Mouse (Mus musculus) embryonic facial prominence, embryonic 14.5 days (tissue): ENCODE results near the gene Obox5. TPM values are rescaled to one million over a fixed set of nuclear protein-coding genes. Genes with fewer than 3 reads are reported as not detected.
"Not testable (repeated sequence)": the region's sequence is repeated elsewhere in the genome, so short reads cannot be mapped to it uniquely, and the experiment has no call there.

Source experiments
- ATAC-seq: fragments of 200-750 bp; cut with Nextera tagmentation; 2 replicates; pipeline ENCODE4 v1.8.0; 2017; ENCODE audit warnings: low read depth, moderate number of reproducible peaks, moderate TSS enrichment
- DNase-seq: peaks from one replicate; pipeline ENCODE4 v3.0.0-alpha.2; 2015; ENCODE audit warnings: low spot score
- H3K27ac ChIP-seq: fragments of 300-500 bp; sonication (generic); replicated peaks from 2 replicates; pipeline ENCODE4 v1.5.1; 2014; ENCODE audit warnings: low read depth, mild to moderate bottlenecking, low read length, moderate library complexity
- H3K27me3 ChIP-seq: fragments of 300-500 bp; sonication (generic); replicated peaks from 2 replicates; pipeline ENCODE4 v1.6.1; 2014; ENCODE audit warnings: low read length; ENCODE audit not compliant: control insufficient read depth, insufficient read depth
- H3K36me3 ChIP-seq: fragments of 300-500 bp; sonication (generic); 2 replicates; pipeline ENCODE4 v1.6.1; 2014; ENCODE audit warnings: low read length, mixed read lengths; ENCODE audit not compliant: control insufficient read depth, insufficient read depth
- H3K4me1 ChIP-seq: fragments of 300-500 bp; sonication (generic); 2 replicates; pipeline ENCODE4 v1.6.1; 2014; ENCODE audit warnings: antibody characterized with exemption, low read length; ENCODE audit not compliant: control insufficient read depth, insufficient read depth
- H3K4me2 ChIP-seq: fragments of 300-500 bp; sonication (generic); 2 replicates; pipeline ENCODE4 v1.6.1; 2014; ENCODE audit warnings: low read depth, mild to moderate bottlenecking, low read length, moderate library complexity, mixed read lengths
- H3K4me3 ChIP-seq: fragments of 300-500 bp; sonication (generic); 2 replicates; pipeline ENCODE4 v1.5.1; 2014; ENCODE audit warnings: low read depth, mild to moderate bottlenecking, low read length
- H3K9ac ChIP-seq: fragments of 300-500 bp; sonication (generic); 2 replicates; pipeline ENCODE4 v1.6.1; 2014; ENCODE audit warnings: low read depth, mild to moderate bottlenecking, low read length, moderate library complexity, mixed read lengths
- H3K9me3 ChIP-seq: fragments of 300-500 bp; sonication (generic); 2 replicates; pipeline ENCODE4 v1.6.1; 2016; ENCODE audit warnings: low read length; ENCODE audit not compliant: control insufficient read depth
- WGBS: fragments of 180-500 bp; shearing (Covaris S2); extraction: QIAGEN DNeasy Blood & Tissue Kit; methylation state at CpG from one replicate; pipeline ENCODE4 v1.1.7; 2014; 5-methylcytosine and 5-hydroxymethylcytosine counted together
- polyA plus RNA-seq: library from polyadenylated mRNA; unstranded; fragments of >200 nt; fragmentation: Nextera tagmentation; extraction: Ambion mirVana; gene quantifications from 2 replicates; pipeline ENCODE4 v1.2.1, GENCODE M21; 2014

Obox5 gene
- polyA plus RNA-seq, result not detected in 2 replicates

GRCm38 (mm10) chr7:15749831-15750230 is at the start of gene Obox5:
Gene Obox5 (plus strand): TSS chr7:15750131.
- H3K4me1 ChIP-seq, H3K36me3 ChIP-seq, H3K4me2 ChIP-seq, ATAC-seq, H3K4me3 ChIP-seq, H3K9me3 ChIP-seq, DNase-seq, H3K27ac ChIP-seq, H3K9ac ChIP-seq, H3K27me3 ChIP-seq: not testable (repeated sequence)
- 73% methylated on average over 2 of the region's 2 CpGs for WGBS

- H3K27ac ChIP-seq, H3K4me2 ChIP-seq, H3K36me3 ChIP-seq, H3K4me3 ChIP-seq, H3K4me1 ChIP-seq, H3K9me3 ChIP-seq, DNase-seq, H3K27me3 ChIP-seq, ATAC-seq, H3K9ac ChIP-seq: not testable (repeated sequence)
- WGBS, result 76% methylated on average over 5 of the region's 5 CpGs
Observed at GRCm38 (mm10) chr7:15749296-15749695, 635 bp upstream of the Obox5 start.

Other genes starting within 250 kb of the Obox5 start
- gene Obox3, start 110.2 kb upstream of the Obox5 start, polyA plus RNA-seq, result not detected in 2 replicates
- gene Obox6, start 89.5 kb downstream of the Obox5 start, polyA plus RNA-seq, result not detected in 2 replicates
- not detected in 2 replicates for gene Crx, start 129.8 kb downstream of the Obox5 start, polyA plus RNA-seq
- gene Crxos, start 132.5 kb downstream of the Obox5 start, polyA plus RNA-seq, result not detected in 2 replicates
- gene Selenow, start 172.3 kb downstream of the Obox5 start, polyA plus RNA-seq, result 1,004 and 1,082 TPM in 2 replicates
- 164 and 180 TPM in 2 replicates for gene Nop53, start 195.9 kb downstream of the Obox5 start, polyA plus RNA-seq
- gene Ehd2, start 217.4 kb downstream of the Obox5 start, polyA plus RNA-seq, result 58.0 and 67.1 TPM in 2 replicates